ENCODE assay signal across 8 mouse cellular contexts in the genomic region with DNA sequence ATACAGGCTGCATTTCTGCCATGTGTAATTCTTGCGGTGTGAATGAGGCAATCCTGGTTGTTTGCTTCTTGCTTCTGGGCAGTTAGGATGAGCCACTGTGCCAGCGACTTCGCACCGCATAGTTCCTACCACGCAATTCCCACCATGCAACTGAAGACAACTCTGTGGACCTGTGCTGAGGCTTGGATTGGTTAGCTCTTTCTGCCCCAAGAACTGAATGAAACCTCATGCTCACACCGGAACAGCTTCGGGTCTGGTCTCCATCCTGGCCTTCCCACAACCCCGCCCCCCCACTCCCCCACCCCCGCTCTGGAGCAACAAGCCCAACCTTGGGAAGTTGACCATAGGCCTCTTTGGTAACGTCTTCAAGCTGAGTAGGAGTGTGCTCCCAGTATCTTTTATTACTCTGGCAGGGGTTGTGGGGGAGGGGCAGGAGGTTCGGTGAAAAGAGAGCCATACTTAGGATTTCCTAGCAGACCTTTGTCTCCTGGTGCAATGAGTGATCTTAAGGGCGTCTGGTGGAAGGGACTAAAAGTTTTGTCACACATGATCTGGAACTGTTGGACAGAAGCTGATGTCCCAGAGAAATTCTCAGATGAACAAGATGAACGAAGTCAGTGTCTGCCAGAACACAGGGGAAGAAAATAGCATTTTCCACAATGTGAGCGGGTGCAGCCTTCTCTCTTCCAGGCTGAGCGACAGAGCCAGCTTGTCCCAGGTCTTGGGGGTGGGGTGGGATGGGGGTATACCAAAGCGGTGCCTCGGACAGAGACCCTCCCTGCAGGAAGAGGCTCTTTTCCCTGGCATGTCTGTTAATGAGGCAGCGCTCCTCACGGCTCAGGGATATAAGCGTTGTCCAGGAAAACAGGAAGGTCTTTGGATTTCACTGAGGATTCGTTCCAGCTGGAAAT. TPM values are rescaled to one million over a fixed set of nuclear protein-coding genes. Genes with fewer than 3 reads are reported as not detected.
DNase-seq lines count a peak whose midpoint lies in the region; ATAC-seq and TF ChIP-seq lines count a peak whose summit lies in the region.

No protein-coding gene starts in this region.

- no peak for DNase-seq in frontal cortex, postnatal 10 days (ENCODE audit: low spot score in 2 of 2)
- DNase-seq in brain, embryonic 14.5 days (ENCODE audit: low read depth), result peak; percentile 14
- peak; percentile 47 to 70 for DNase-seq in gastrocnemius, postnatal 4 days (ENCODE audit: low spot score in 2 of 2)
- DNase-seq in kidney, adult 2 months, result peak; percentile 77
- no peak for DNase-seq in stomach, postnatal 0 days (ENCODE audit: low spot score)
- no peak for DNase-seq in layer of hippocampus, postnatal 36 days

- peak overlapping the region; percentile 54; the same call in 1 of the 2 replicates for H3K9ac ChIP-seq in stomach, postnatal 0 days (ENCODE audit: low read length)

- no peaks in the 10 kb centered on the region for H3K36me3 ChIP-seq in kidney, adult 2 months (ENCODE audit: control insufficient read depth, insufficient read depth, low read length)
- H3K36me3 ChIP-seq in megakaryocyte, embryonic 14.5 days (replicated peaks; ENCODE audit: low read length), result no peaks in the 10 kb centered on the region
- no peaks in the 10 kb centered on the region for H3K36me3 ChIP-seq in stomach, postnatal 0 days (ENCODE audit: control insufficient read depth, insufficient read depth, low read length)

- no peaks in the 10 kb centered on the region for H3K27me3 ChIP-seq in kidney, adult 2 months (replicated peaks; ENCODE audit: control insufficient read depth, insufficient read depth, low read length)
- H3K27me3 ChIP-seq in megakaryocyte, embryonic 14.5 days (replicated peaks), result no peaks in the 10 kb centered on the region
- H3K27me3 ChIP-seq in stomach, postnatal 0 days (ENCODE audit: control insufficient read depth, insufficient read depth, low read length), result no peaks in the 10 kb centered on the region

- H3K4me1 ChIP-seq in kidney, adult 2 months (ENCODE audit: control insufficient read depth, insufficient read depth, low read length), result peaks cover 4% of the 10 kb centered on the region
- H3K4me1 ChIP-seq in megakaryocyte, embryonic 14.5 days, result peaks cover 6% of the 10 kb centered on the region; the same call in 1 of the 2 replicates
- no peaks in the 10 kb centered on the region for H3K4me1 ChIP-seq in stomach, postnatal 0 days (replicated peaks; ENCODE audit: control insufficient read depth, insufficient read depth)

- no peak for TF ChIP-seq POLR2A in brain, embryonic 14.5 days (IDR thresholded peaks at IDR 0.05; ENCODE audit: borderline replicate concordance, extremely low read depth, insufficient read depth, insufficient read length, poor library complexity, severe bottlenecking)
- no peak for TF ChIP-seq POLR2A in kidney, adult 2 months (IDR thresholded peaks at IDR 0.05; ENCODE audit: low read depth, low read length)

- TF ChIP-seq EP300 in stomach, postnatal 0 days (optimal IDR thresholded peaks at IDR 0.05), result no peak

- H3K4me2 ChIP-seq in stomach, postnatal 0 days (replicated peaks; ENCODE audit: low read depth), result peak overlapping the region; percentile 46

- H3K27ac ChIP-seq in kidney, adult 2 months (ENCODE audit: insufficient read depth, low read depth, low read length), result peak overlapping the region; percentile 49; the same call in 1 of the 2 replicates
- H3K27ac ChIP-seq in stomach, postnatal 0 days (replicated peaks), result no peak overlapping the region

- H3K4me3 ChIP-seq in kidney, adult 2 months (ENCODE audit: insufficient read depth, low read depth, low read length), result peak overlapping the region; percentile 30
- H3K4me3 ChIP-seq in megakaryocyte, embryonic 14.5 days (replicated peaks), result peak overlapping the region; percentile 33
- peak overlapping the region; percentile 2; the same call in 1 of the 2 replicates for H3K4me3 ChIP-seq in stomach, postnatal 0 days (ENCODE audit: low read depth, low read length)

- H3K9me3 ChIP-seq in megakaryocyte, embryonic 14.5 days, result peaks cover 16% of the 10 kb centered on the region
- no peaks in the 10 kb centered on the region for H3K9me3 ChIP-seq in stomach, postnatal 0 days (ENCODE audit: control insufficient read depth, low read length)

- ATAC-seq in frontal cortex, adult (ENCODE audit: low TSS enrichment), result peak; percentile 77
- peak; percentile 35; the same call in 1 of the 2 replicates for ATAC-seq in stomach, postnatal 0 days (ENCODE audit: low FRiP score, low TSS enrichment)

- 27% methylated on average over 21 of the region's 21 CpGs for WGBS in kidney, adult 2 months
- WGBS in stomach, postnatal 0 days, result 31% methylated on average over 21 of the region's 21 CpGs

- TF ChIP-seq CTCF in brain, embryonic 14.5 days (IDR thresholded peaks at IDR 0.05; ENCODE audit: borderline replicate concordance, extremely low read depth, insufficient read depth, insufficient read length), result no peak
- no peak for TF ChIP-seq CTCF in kidney, adult 2 months (conservative IDR thresholded peaks at IDR 0.05; ENCODE audit: insufficient read depth, insufficient read length, low read depth, low read length)
- TF ChIP-seq CTCF in stomach, postnatal 0 days (IDR thresholded peaks at IDR 0.05; ENCODE audit: low read depth), result no peak

RNA-seq across cellular contexts. Expression of gene Wdr89, which starts 32.1 kb away (rescaled TPM):
- polyA plus RNA-seq in brain, embryonic 14.5 days (2012; rRNA removed), result 4.9 and 7.6 TPM in 2 replicates
- total RNA-seq in gastrocnemius, postnatal 4 days (2021), result 1 to 10 TPM; 3.6 to 3.9 TPM
- polyA plus RNA-seq in kidney, adult 2 months (2012; rRNA removed), result 2.5 and 3.8 TPM in 2 replicates
- 5.3 and 14.1 TPM in 2 replicates for polyA plus RNA-seq in megakaryocyte, embryonic 14.5 days (2012; ENCODE audit: insufficient read depth, low replicate concordance)
- 5.9 and 6.1 TPM in 2 replicates for polyA plus RNA-seq in stomach, postnatal 0 days (2015; fragmentation: Nextera tagmentation; extraction: Ambion mirVana)
- total RNA-seq in layer of hippocampus, postnatal 36 days (2021), result 1 to 10 TPM; 2.8 to 3.5 TPM

RNA-seq across cellular contexts. Expression of gene Sgpp1, which starts 34.1 kb away (rescaled TPM):
- polyA plus RNA-seq in brain, embryonic 14.5 days (2012; rRNA removed), result 13.2 TPM in 2 replicates
- total RNA-seq in gastrocnemius, postnatal 4 days (2021), result 10 to 100 TPM; 21.2 to 22.8 TPM
- polyA plus RNA-seq in kidney, adult 2 months (2012; rRNA removed), result 77.7 and 78.3 TPM in 2 replicates
- polyA plus RNA-seq in megakaryocyte, embryonic 14.5 days (2012; ENCODE audit: insufficient read depth, low replicate concordance), result 1.0 and 2.5 TPM in 2 replicates
- polyA plus RNA-seq in stomach, postnatal 0 days (2015; fragmentation: Nextera tagmentation; extraction: Ambion mirVana), result 31.8 and 35.7 TPM in 2 replicates
- total RNA-seq in layer of hippocampus, postnatal 36 days (2021), result 10 to 100 TPM; 31.0 to 34.2 TPM

Comparison
In these comparisons a context has a peak if more than half of its experiments do, and no peak if none do; other contexts are left out.
1. DNase-seq: peak in brain, embryonic 14.5 days (single experiment), gastrocnemius, postnatal 4 days (2 of 2) and kidney, adult 2 months (single experiment); none in frontal cortex, postnatal 10 days (0 of 2), stomach, postnatal 0 days (single experiment) and layer of hippocampus, postnatal 36 days (0 of 2).
2. Peak in every context shown above with its lines, with median percentiles within 50 percentile points of each other: H3K4me3 ChIP-seq.